Mouse (Mus musculus) forebrain, embryonic 11.5 days (tissue): Measurements from ENCODE around the gene Vat1l. TPM values are rescaled to one million over a fixed set of nuclear protein-coding genes. Genes with fewer than 3 reads are reported as not detected.

Source experiments
- ATAC-seq: fragments of 200-750 bp; cut with Nextera tagmentation; replicated peaks from 2 replicates; pipeline ENCODE4 v1.8.0; 2017; ENCODE audit warnings: moderate TSS enrichment; ENCODE audit not compliant: low FRiP score
- DNase-seq: peaks from one replicate; pipeline ENCODE4 v3.0.0-alpha.2; 2017; ENCODE audit warnings: low spot score
- H3K27ac ChIP-seq: fragments of 300-500 bp; sonication (generic); 2 replicates; pipeline ENCODE4 v1.5.1; 2014; ENCODE audit warnings: low read depth, low read length
- H3K27me3 ChIP-seq: fragments of 300-500 bp; sonication (generic); 2 replicates; pipeline ENCODE4 v1.6.1; 2014; ENCODE audit warnings: mild to moderate bottlenecking, low read length, mixed read lengths; ENCODE audit not compliant: control insufficient read depth, insufficient read depth
- H3K36me3 ChIP-seq: fragments of 300-500 bp; sonication (generic); 2 replicates; pipeline ENCODE4 v1.6.1; 2014; ENCODE audit warnings: mild to moderate bottlenecking, low read length, moderate library complexity, mixed read lengths; ENCODE audit not compliant: control insufficient read depth, insufficient read depth
- H3K4me1 ChIP-seq: fragments of 300-500 bp; sonication (generic); replicated peaks from 2 replicates; pipeline ENCODE4 v1.6.1; 2014; ENCODE audit warnings: low read length, mixed read lengths; ENCODE audit not compliant: control insufficient read depth, insufficient read depth
- H3K4me2 ChIP-seq: fragments of 300-500 bp; sonication (generic); 2 replicates; pipeline ENCODE4 v1.6.1; 2014; ENCODE audit warnings: low read depth, mild to moderate bottlenecking, low read length, moderate library complexity, mixed read lengths; ENCODE audit not compliant: severe bottlenecking
- H3K4me3 ChIP-seq: fragments of 300-500 bp; sonication (generic); 2 replicates; pipeline ENCODE4 v1.5.1; 2014; ENCODE audit warnings: low read depth, low read length
- H3K9ac ChIP-seq: fragments of 300-500 bp; sonication (generic); 2 replicates; pipeline ENCODE4 v1.6.1; 2014; ENCODE audit warnings: low read length
- H3K9me3 ChIP-seq: fragments of 300-500 bp; sonication (generic); 2 replicates; pipeline ENCODE4 v1.6.1; 2016; ENCODE audit warnings: low read length, mixed read lengths; ENCODE audit not compliant: control insufficient read depth
- WGBS: fragments of 180-500 bp; shearing (Covaris S2); extraction: QIAGEN DNeasy Blood & Tissue Kit; methylation state at CpG from one replicate; pipeline ENCODE4 v1.1.7; 2014; 5-methylcytosine and 5-hydroxymethylcytosine counted together
- polyA plus RNA-seq: library from polyadenylated mRNA; unstranded; fragments of >200 nt; fragmentation: Nextera tagmentation; extraction: Ambion mirVana; gene quantifications from 2 replicates; pipeline ENCODE4 v1.2.1, GENCODE M21; 2014

Gene Vat1l
- polyA plus RNA-seq, 1 experiment from 2014 or later: 9.6 TPM

GRCm38 (mm10) chr8:114314669-114315325 is 109.4 kb downstream of the Vat1l start:
- H3K27ac ChIP-seq: no peak overlapping the region
- WGBS: 55% methylated on average over 5 of the region's 5 CpGs
- no peaks in the 10 kb centered on the region for H3K9me3 ChIP-seq
- no peaks in the 10 kb centered on the region for H3K4me1 ChIP-seq
- no peak for DNase-seq
- H3K36me3 ChIP-seq: no peaks in the 10 kb centered on the region
- no peak overlapping the region for H3K4me2 ChIP-seq
- ATAC-seq: no peak
- H3K4me3 ChIP-seq: no peak overlapping the region
- no peak overlapping the region for H3K9ac ChIP-seq
- H3K27me3 ChIP-seq: no peaks in the 10 kb centered on the region

- H3K4me3 ChIP-seq: no peak overlapping the region
- H3K27me3 ChIP-seq: no peaks in the 10 kb centered on the region
- DNase-seq: no peak
- no peaks in the 10 kb centered on the region for H3K4me1 ChIP-seq
- no peak overlapping the region for H3K9ac ChIP-seq
- ATAC-seq: no peak
- H3K9me3 ChIP-seq: no peaks in the 10 kb centered on the region
- H3K4me2 ChIP-seq: no peak overlapping the region
- WGBS: 81% methylated on average over 4 of the region's 4 CpGs
- H3K27ac ChIP-seq: no peak overlapping the region
- H3K36me3 ChIP-seq: no peaks in the 10 kb centered on the region
Measured at GRCm38 (mm10) chr8:114318161-114318560, 112.7 kb downstream of the Vat1l start.

- Histone ChIP-seq H3K9ac (no peak overlapping the region), H3K36me3 (no peaks in the 10 kb centered on the region), H3K4me3 (no peak overlapping the region), H3K4me2 (no peak overlapping the region), H3K9me3 (no peaks in the 10 kb centered on the region), H3K4me1 (no peaks in the 10 kb centered on the region), H3K27ac (no peak overlapping the region), H3K27me3 (no peaks in the 10 kb centered on the region)
- ATAC-seq (no peak), DNase-seq (no peak)
- WGBS: 77% methylated on average over 2 of the region's 2 CpGs
Measured at GRCm38 (mm10) chr8:114322096-114322495, 116.7 kb downstream of the Vat1l start.

GRCm38 (mm10) chr8:114331928-114332327 is 126.5 kb downstream of the Vat1l start:
- Histone ChIP-seq H3K9me3 (no peaks in the 10 kb centered on the region), H3K4me1 (no peaks in the 10 kb centered on the region), H3K9ac (no peak overlapping the region), H3K4me2 (no peak overlapping the region), H3K36me3 (no peaks in the 10 kb centered on the region), H3K27me3 (no peaks in the 10 kb centered on the region), H3K27ac (peak overlapping the region; percentile 42), H3K4me3 (no peak overlapping the region)
- DNase-seq (no peak), ATAC-seq (peak; percentile 82)
- 22% methylated on average over 5 of the region's 5 CpGs for WGBS

GRCm38 (mm10) chr8:114332949-114333348 is 127.5 kb downstream of the Vat1l start:
- H3K27me3 ChIP-seq: no peaks in the 10 kb centered on the region
- H3K27ac ChIP-seq: 0 out of 2 replicates have a peak overlapping the region, but pooled peaks have one; percentile 42
- H3K4me2 ChIP-seq: no peak overlapping the region
- WGBS: 70% methylated on average over 4 of the region's 4 CpGs
- DNase-seq: no peak
- H3K4me3 ChIP-seq: no peak overlapping the region
- H3K36me3 ChIP-seq: no peaks in the 10 kb centered on the region
- no peaks in the 10 kb centered on the region for H3K9me3 ChIP-seq
- no peaks in the 10 kb centered on the region for H3K4me1 ChIP-seq
- no peak for ATAC-seq
- no peak overlapping the region for H3K9ac ChIP-seq

GRCm38 (mm10) chr8:114335721-114336120 is 130.3 kb downstream of the Vat1l start:
- Histone ChIP-seq H3K4me3 (no peak overlapping the region), H3K27me3 (no peaks in the 10 kb centered on the region), H3K9ac (no peak overlapping the region), H3K4me1 (no peaks in the 10 kb centered on the region), H3K27ac (no peak overlapping the region), H3K36me3 (no peaks in the 10 kb centered on the region), H3K4me2 (no peak overlapping the region), H3K9me3 (no peaks in the 10 kb centered on the region)
- DNase-seq (no peak), ATAC-seq (no peak)
- WGBS: 71% methylated on average over 8 of the region's 8 CpGs

- Histone ChIP-seq H3K27ac (no peak overlapping the region), H3K4me3 (no peak overlapping the region), H3K4me2 (no peak overlapping the region), H3K9me3 (no peaks in the 10 kb centered on the region), H3K4me1 (no peaks in the 10 kb centered on the region), H3K9ac (no peak overlapping the region), H3K36me3 (no peaks in the 10 kb centered on the region), H3K27me3 (no peaks in the 10 kb centered on the region)
- DNase-seq (no peak), ATAC-seq (no peak)
- 69% methylated on average over 5 of the region's 5 CpGs for WGBS
Measured at GRCm38 (mm10) chr8:114342276-114342675, 136.9 kb downstream of the Vat1l start.

GRCm38 (mm10) chr8:114344789-114345188 is 139.4 kb downstream of the Vat1l start:
- 80% methylated on average over 5 of the region's 5 CpGs for WGBS
- ATAC-seq: no peak

GRCm38 (mm10) chr8:114346045-114346444 is 140.6 kb downstream of the Vat1l start:
- no peak for ATAC-seq
- WGBS: 71% methylated on average over 1 of the region's 2 CpGs

More at GRCm38 (mm10) chr8:114344789-114345188, 139.4 kb downstream of the Vat1l start:
- Histone ChIP-seq H3K4me2 (no peak overlapping the region), H3K27me3 (no peaks in the 10 kb centered on the region), H3K9ac (no peak overlapping the region), H3K4me1 (no peaks in the 10 kb centered on the region), H3K36me3 (no peaks in the 10 kb centered on the region), H3K27ac (no peak overlapping the region), H3K4me3 (no peak overlapping the region), H3K9me3 (no peaks in the 10 kb centered on the region)
- DNase-seq: no peak

More at GRCm38 (mm10) chr8:114346045-114346444, 140.6 kb downstream of the Vat1l start:
- Histone ChIP-seq H3K36me3 (no peaks in the 10 kb centered on the region), H3K4me3 (no peak overlapping the region), H3K9ac (no peak overlapping the region), H3K27ac (no peak overlapping the region), H3K9me3 (no peaks in the 10 kb centered on the region), H3K4me1 (no peaks in the 10 kb centered on the region), H3K4me2 (no peak overlapping the region), H3K27me3 (no peaks in the 10 kb centered on the region)
- DNase-seq: no peak
